Mouse (Mus musculus) cortical plate, adult 2 months (tissue): ENCODE data around the gene Kifc1.
"Not testable (repeated sequence)": the region's sequence is repeated elsewhere in the genome, so short reads cannot be mapped to it uniquely, and the experiment has no call there.

ENCODE experiments used
- CTCF ChIP-seq: fragments of 200-500 bp; IDR thresholded peaks from 2 replicates; pipeline ENCODE4 v1.5.1; 2011; ENCODE audit warnings: mild to moderate bottlenecking, control low read depth, low read length; ENCODE audit not compliant: insufficient read depth; ENCODE audit errors: extremely low read depth
- POLR2A ChIP-seq: fragments of 200-500 bp; IDR thresholded peaks from 2 replicates; pipeline ENCODE4 v1.6.1; 2011; ENCODE audit warnings: mild to moderate bottlenecking, low read length, control low read depth; ENCODE audit not compliant: insufficient read depth; ENCODE audit errors: extremely low read depth

DNA sequence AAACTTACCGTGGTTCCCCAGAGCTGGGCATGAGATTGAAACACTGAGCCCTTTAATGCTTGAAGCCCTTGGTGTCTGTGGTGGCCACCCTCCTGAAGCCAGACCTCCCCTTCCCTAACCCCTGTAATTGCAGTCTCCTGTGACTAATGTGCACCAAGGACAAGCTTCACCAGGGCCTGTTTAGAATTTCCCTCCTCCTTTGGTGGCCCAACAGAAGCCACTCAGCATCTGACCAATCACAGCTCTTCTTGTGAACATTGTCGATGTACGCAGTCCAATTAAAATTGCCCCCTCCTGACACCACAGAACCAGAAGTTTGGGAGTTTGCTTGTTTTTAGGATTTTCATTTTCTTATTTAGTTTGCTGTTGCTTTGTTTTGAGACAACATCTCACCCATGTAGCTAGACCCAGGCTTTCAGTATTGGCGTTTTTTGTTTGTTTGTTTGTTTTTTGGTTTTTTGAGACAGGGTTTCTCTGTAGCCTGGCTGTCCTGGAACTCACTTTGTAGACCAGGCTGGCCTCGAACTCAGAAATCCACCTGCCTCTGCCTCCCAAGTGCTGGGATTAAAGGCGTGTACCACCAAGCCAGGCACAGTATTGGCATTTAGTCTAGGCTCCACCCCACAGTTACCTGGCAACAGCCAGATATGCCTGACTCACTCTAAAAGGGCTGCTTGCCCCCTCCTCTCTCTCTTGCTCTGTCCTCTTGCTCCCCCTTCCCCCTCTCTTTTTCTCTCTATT is 13.6 kb upstream of the Kifc1 start:
- TF ChIP-seq POLR2A, CTCF: not testable (repeated sequence)
